Mouse (Mus musculus) kidney, adult 2 months (tissue): ENCODE results near the gene Rhebl1. TPM values are rescaled to one million over a fixed set of nuclear protein-coding genes. Genes with fewer than 3 reads are reported as not detected.
"Not testable (repeated sequence)": the region's sequence is repeated elsewhere in the genome, so short reads cannot be mapped to it uniquely, and the experiment has no call there.

ENCODE experiments used
- DNase-seq: peaks from one replicate; pipeline ENCODE4 v3.0.0; 2021
- H3K27ac ChIP-seq: fragments of 200-500 bp; 2 replicates; pipeline ENCODE4 v1.5.1; 2012; ENCODE audit warnings: low read depth, low read length, control low read depth, inconsistent platforms; ENCODE audit not compliant: insufficient read depth
- H3K27me3 ChIP-seq: fragments of 200-500 bp; replicated peaks from 2 replicates; pipeline ENCODE4 v1.6.1; 2012; ENCODE audit warnings: mild to moderate bottlenecking, moderate library complexity, low read length, inconsistent platforms; ENCODE audit not compliant: control insufficient read depth, insufficient read depth
- H3K36me3 ChIP-seq: fragments of 200-500 bp; 2 replicates; pipeline ENCODE4 v1.6.1; 2012; ENCODE audit warnings: mild to moderate bottlenecking, moderate library complexity, low read length, inconsistent platforms; ENCODE audit not compliant: control insufficient read depth, insufficient read depth
- H3K4me1 ChIP-seq: fragments of 200-500 bp; 2 replicates; pipeline ENCODE4 v1.6.1; 2011; ENCODE audit warnings: low read length; ENCODE audit not compliant: control insufficient read depth, insufficient read depth
- H3K4me3 ChIP-seq: fragments of 200-500 bp; 2 replicates; pipeline ENCODE4 v1.5.1; 2011; ENCODE audit warnings: mild to moderate bottlenecking, low read depth, low read length, control low read depth; ENCODE audit not compliant: insufficient read depth
- CTCF ChIP-seq: fragments of 200-500 bp; conservative IDR thresholded peaks from 2 replicates; pipeline ENCODE4 v1.5.1; 2011; ENCODE audit warnings: low read depth, mild to moderate bottlenecking, control low read depth, low read length, moderate library complexity, mixed read lengths; ENCODE audit not compliant: insufficient read depth, insufficient read length
- POLR2A ChIP-seq: fragments of 200-500 bp; IDR thresholded peaks from one replicate; pipeline ENCODE4 v1.6.1; 2011; ENCODE audit warnings: low read depth, low read length, control low read depth
- WGBS: fragments of 180-500 bp; shearing (Covaris S2); methylation state at CpG from one replicate; pipeline ENCODE4 v1.1.7; 2018; 5-methylcytosine and 5-hydroxymethylcytosine counted together
- polyA plus RNA-seq: library from polyadenylated mRNA; depleted of rRNA; stranded (reverse); fragments of >200 nt; gene quantifications from 2 replicates; pipeline ENCODE4 v1.2.3, GENCODE M21; 2012; rRNA removed

Rhebl1 gene
- 6.4 and 7.1 TPM in 2 replicates for polyA plus RNA-seq

DNA sequence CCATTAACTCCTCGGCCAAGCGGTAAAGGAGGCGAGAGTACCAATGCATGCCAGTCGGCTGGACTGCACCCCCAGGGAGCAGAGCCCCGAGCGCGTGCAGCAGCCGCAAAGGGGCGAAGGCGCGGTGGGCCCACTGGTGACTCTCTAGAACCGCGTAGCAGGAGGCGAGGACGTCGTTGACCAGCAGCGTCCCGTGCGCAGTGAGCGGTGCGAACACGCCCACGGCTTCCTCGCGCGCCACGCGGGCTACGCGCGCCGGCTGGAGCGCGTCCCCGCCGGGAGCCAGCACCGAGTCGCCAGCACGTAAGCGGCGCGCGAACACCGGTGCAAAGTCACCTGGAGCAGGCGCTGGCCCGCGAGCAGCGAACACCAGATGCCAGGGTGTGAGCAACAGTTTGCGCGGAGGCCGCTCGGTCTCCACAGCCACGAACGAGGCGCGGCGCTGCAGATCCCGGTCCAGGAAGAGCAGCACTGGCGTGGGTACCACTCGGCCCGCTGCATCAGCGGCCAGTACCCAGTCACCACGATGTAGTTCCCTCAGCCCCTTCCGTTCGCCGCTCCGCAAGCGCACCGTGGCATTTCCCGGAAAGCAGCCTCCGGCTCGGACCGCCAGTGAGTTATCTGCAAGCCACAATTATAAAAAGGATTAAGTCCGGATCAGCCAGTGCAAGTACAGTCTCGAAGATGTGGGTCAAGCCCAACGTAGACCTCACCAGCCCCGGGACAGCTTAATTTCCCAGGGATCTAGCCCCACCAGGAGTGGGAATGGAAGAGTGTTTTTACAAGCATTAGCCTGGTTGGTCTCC lies at the start of gene Rhebl1:
Gene Rhebl1, minus strand, starts transcription at position 601 of the 806 bp plus-strand sequence.
- no peaks in the 10 kb centered on the region for H3K36me3 ChIP-seq
- no peak within 1 kb of the TSS for H3K27ac ChIP-seq
- under 1% methylated on average over 77 of the region's 77 CpGs for WGBS
- peaks cover 4% of the 10 kb centered on the region; the same call in 1 of the 2 replicates for H3K4me1 ChIP-seq
- H3K27me3 ChIP-seq = no peaks in the 10 kb centered on the region; the same call in 1 of the 2 replicates
- TF ChIP-seq POLR2A (no peak), CTCF (no peak)
- H3K4me3 ChIP-seq = peak within 1 kb of the TSS; percentile 45
- peak; percentile 51 for DNase-seq

DNA sequence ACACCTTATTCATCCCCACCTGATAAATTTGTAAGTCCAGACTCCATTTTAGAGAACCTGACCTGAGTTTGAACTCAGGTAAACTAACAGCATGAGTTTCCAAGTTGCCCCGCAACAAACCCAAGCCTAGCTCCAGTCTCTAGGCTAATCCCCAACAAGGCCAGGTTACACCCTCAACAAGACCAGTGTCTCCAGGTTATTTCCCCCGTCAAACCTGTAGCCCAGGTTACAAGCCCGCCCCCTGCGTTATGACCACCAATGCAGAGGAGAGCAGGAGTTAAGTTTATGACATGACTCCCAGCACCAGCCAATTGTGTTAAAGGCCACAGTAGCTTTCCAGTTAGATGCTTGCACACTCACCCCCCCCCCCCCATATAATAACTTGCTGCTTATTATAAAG lies 48.8 kb upstream of the Rhebl1 start:
- TF ChIP-seq POLR2A (no peak), CTCF (no peak)
- no peaks in the 10 kb centered on the region for H3K4me1 ChIP-seq
- no peaks in the 10 kb centered on the region for H3K27me3 ChIP-seq
- H3K27ac ChIP-seq = no peak overlapping the region
- no peak overlapping the region for H3K4me3 ChIP-seq
- no peak for DNase-seq
- 83% methylated on average over 4 of the region's 4 CpGs for WGBS
- H3K36me3 ChIP-seq = no peaks in the 10 kb centered on the region

DNA sequence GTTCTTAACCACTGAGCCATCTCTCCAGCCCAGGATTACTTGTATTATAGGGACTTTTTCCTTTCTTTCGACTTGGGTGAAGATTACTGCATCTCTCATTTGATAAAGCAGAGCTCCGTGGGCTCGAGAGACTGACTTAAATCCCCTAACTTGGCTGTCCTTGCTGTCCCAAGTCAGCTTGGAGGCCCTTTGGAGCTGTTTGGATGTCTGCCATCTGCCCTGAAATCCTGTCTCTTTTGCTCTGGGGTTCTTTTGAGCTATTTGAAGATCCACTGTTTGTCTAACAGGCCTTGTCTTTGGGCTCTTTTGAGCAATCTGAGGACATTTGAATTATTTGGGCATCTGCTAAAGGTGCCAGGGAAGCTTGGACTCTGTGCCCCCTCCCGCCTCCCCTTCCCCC lies 47.7 kb upstream of the Rhebl1 start:
- DNase-seq = no peak
- H3K36me3 ChIP-seq = no peaks in the 10 kb centered on the region
- no peaks in the 10 kb centered on the region for H3K27me3 ChIP-seq
- no peaks in the 10 kb centered on the region for H3K4me1 ChIP-seq
- 86% methylated on average over 4 of the region's 4 CpGs for WGBS
- no peak overlapping the region for H3K27ac ChIP-seq
- TF ChIP-seq POLR2A (no peak), CTCF (no peak)
- no peak overlapping the region for H3K4me3 ChIP-seq

DNA sequence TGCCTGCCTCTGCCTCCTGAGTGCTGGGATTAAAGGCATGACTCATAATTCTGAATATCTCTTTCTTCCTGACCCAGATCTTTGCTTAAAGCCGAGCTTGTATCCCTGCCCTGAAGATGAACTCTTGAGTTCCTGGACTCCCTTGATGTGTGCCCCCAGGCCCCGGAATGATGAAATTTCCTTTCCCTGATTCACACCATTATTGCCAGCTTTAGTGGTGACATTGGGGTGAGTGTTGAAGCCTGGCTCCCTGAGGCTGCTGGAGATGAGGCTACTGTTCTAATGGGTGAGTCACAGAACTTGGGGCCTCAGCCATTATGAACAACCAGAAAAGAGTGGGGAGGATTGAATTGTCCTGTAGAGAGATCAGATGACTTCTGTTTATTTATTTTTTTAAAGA lies 47.2 kb upstream of the Rhebl1 start:
- H3K4me3 ChIP-seq = no peak overlapping the region
- 69% methylated on average over 2 of the region's 2 CpGs for WGBS
- no peak for DNase-seq
- H3K36me3 ChIP-seq = no peaks in the 10 kb centered on the region
- no peaks in the 10 kb centered on the region for H3K27me3 ChIP-seq
- no peak for TF ChIP-seq CTCF
- no peak for TF ChIP-seq POLR2A
- H3K4me1 ChIP-seq = no peaks in the 10 kb centered on the region
- no peak overlapping the region for H3K27ac ChIP-seq

DNA sequence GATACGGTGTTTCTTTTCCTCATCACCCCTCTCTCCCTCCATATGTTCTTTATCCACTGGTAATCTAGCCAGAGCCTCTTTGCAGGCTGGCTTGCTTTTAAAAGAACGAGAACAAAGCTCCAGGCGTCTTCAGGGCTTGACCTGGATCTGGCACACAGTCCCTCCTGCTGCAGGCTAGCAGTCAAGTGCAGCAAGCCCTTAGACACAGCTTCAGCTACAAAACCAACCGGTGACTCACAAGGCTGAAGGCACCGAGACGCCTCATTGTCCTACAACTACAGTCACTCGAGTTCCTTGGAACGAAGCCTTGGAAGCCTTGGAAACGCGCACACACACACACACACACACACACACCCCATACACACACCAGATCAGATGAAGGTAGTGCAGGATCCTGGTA lies 46.5 kb upstream of the Rhebl1 start:
- 82% methylated on average over 10 of the region's 10 CpGs for WGBS
- H3K27me3 ChIP-seq = no peaks in the 10 kb centered on the region
- H3K36me3 ChIP-seq = no peaks in the 10 kb centered on the region
- TF ChIP-seq POLR2A (no peak), CTCF (no peak)
- H3K4me1 ChIP-seq = no peaks in the 10 kb centered on the region
- no peak overlapping the region for H3K4me3 ChIP-seq
- no peak for DNase-seq
- no peak overlapping the region for H3K27ac ChIP-seq

DNA sequence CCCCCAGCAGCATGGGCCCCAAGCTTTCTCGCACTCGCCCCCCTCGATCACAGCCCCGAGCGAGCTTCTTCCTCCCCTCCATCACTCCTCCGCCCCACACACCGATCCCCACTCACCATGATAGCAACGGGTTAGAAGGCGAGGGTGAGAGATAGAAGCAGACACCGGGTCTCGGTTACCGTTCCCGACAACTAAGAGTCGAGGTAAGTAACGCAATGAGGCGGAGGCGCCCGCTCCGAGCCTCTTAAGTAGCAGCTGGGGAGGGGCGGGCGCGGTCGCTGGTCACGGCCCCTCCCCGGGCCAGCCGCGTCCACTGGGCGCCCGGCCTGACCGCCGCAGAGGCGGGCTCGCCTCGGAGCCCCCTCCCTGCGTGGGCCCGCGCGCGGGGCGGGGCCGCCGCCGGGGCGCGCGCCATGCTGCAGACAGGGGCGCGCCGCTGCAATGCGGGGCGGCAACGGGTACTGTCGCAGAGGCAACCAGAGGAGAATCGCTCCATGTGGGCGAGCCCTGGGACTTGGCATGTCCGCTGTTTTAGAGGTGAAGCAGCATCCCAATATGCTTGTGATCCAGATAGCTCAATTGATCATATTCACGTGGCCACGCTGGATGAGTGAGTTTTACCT lies 40.0 kb upstream of the Rhebl1 start, which contains the start of gene Tuba1b:
Gene Tuba1b, minus strand, starts transcription at position 349 of the 623 bp plus-strand sequence.
- peak; percentile 95 for DNase-seq
- under 1% methylated on average over 51 of the region's 58 CpGs for WGBS
- TF ChIP-seq CTCF (no peak), POLR2A (peak; percentile 45)

DNA sequence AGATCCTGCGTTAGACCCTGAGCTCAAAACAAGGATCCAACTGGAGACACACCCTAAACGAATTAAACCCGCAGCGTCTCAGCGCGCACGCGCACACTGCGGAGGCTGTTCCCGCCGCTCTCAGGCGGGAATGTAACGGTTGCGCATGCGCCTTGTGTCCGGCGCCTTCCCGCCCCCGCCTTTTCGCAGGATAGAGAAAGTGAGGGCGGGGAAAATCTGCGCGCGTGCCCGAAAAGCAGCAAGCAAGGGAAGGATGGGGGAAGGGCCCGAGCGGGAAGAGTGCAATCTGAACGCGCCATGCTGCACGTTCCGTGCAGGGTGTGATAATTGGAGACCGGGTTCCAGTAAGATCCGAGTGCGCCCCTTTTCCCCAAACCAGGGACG lies 39.5 kb upstream of the Rhebl1 start:
- TF ChIP-seq POLR2A (no peak), CTCF (no peak)
- H3K36me3 ChIP-seq = no peaks in the 10 kb centered on the region; the same call in 1 of the 2 replicates
- H3K27ac ChIP-seq = peak overlapping the region; percentile 94
- peaks cover 7% of the 10 kb centered on the region; the same call in 1 of the 2 replicates for H3K4me1 ChIP-seq
- under 1% methylated on average over 35 of the region's 35 CpGs for WGBS
- H3K27me3 ChIP-seq = no peaks in the 10 kb centered on the region
- peak; percentile 98 for DNase-seq
- peak overlapping the region; percentile 86 for H3K4me3 ChIP-seq

More for the DNA sequence above, 40.0 kb upstream of the Rhebl1 start, which contains the start of gene Tuba1b:
- peak within 1 kb of the TSS; percentile 99 for H3K4me3 ChIP-seq
- peak within 1 kb of the TSS; percentile 94 for H3K27ac ChIP-seq
- no peaks in the 10 kb centered on the region for H3K27me3 ChIP-seq
- H3K36me3 ChIP-seq = no peaks in the 10 kb centered on the region; the same call in 1 of the 2 replicates
- H3K4me1 ChIP-seq = peaks cover 6% of the 10 kb centered on the region; the same call in 1 of the 2 replicates

DNA sequence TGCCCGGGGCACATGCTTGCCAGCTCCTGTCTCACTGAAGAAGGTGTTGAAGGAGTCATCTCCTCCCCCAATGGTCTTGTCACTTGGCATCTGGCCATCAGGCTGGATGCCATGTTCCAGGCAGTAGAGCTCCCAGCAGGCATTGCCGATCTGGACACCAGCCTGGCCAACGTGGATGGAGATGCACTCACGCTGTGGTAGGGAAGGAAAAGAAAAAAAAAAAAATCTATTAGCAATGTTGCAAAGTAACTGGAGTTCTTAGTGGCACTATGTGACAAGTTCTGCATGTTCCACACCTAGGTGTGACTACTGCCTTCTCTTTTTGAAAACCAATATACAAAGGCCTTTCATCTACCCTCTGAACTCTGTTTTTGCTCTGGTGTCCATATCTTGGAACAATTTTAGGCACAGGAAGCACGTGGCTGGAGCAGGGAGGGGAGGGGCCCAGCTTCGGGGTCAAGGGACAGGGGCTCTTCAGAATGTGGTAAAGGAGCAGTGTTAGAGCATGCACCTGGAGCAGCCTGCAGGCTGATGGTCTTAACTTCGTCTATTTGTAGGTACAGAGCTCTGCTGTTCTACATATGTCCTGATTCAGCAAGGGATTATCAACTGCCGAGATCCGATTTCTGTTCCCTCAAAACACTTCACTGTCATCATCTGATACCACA lies 38.8 kb upstream of the Rhebl1 start:
- not testable (repeated sequence) for H3K27me3 ChIP-seq, H3K36me3 ChIP-seq, H3K4me1 ChIP-seq, H3K27ac ChIP-seq
- peak; percentile 29 for DNase-seq
- peak overlapping the region; percentile 86 for H3K4me3 ChIP-seq
- under 1% methylated on average over 8 of the region's 9 CpGs for WGBS
